Mouse (Mus musculus): Measurements from ENCODE around the gene Pip4k2a. TPM values are rescaled to one million over a fixed set of nuclear protein-coding genes. Genes with fewer than 3 reads are reported as not detected.
A peak's percentile ranks its signal among the peaks of the same experiment; 100 is the strongest.

Gene Pip4k2a
- polyA plus RNA-seq, 1 experiment from 2014 or later, result 8.6 TPM

DNA sequence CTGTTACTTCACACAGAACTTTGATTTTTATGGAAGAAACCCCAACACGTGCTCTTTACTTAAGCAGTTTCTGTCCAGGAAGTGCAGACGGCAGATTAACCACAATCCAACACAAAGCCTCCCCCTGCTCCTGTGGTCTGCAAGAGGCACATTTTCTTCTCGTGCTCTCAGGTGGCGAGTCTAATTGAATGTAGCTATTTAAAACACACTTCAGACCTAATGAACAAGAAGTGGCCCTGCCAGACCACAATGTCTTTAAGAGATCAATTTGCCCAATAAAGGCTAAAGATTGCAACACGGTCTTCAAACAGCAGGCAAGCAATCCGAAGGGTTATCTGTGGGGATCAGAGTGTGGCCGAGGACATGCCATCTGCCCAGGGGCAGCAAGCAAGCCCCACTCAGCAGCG, 59.0 kb downstream of the Pip4k2a start:
- no peak for ATAC-seq (ENCODE audit: insufficient number of reproducible peaks, low FRiP score)
- WGBS, result 23% methylated on average over 8 of the region's 8 CpGs
- H3K9me3 ChIP-seq (replicated peaks), result no peaks in the 10 kb centered on the region

GRCm38 (mm10) chr2:18938232-18938631, 59.7 kb downstream of the Pip4k2a start:
- no peak overlapping the region for H3K4me2 ChIP-seq
- no peaks in the 10 kb centered on the region for H3K36me3 ChIP-seq
- peaks cover 54% of the 10 kb centered on the region for H3K4me1 ChIP-seq (replicated peaks)
- H3K4me3 ChIP-seq, result no peak overlapping the region
- ATAC-seq (ENCODE audit: insufficient number of reproducible peaks, low FRiP score), result 0 out of 2 replicates have a peak, but pooled peaks have one; percentile 30
- H3K27me3 ChIP-seq (replicated peaks), result no peaks in the 10 kb centered on the region
- WGBS, result 48% methylated on average over 1 of the region's 1 CpGs
- H3K9ac ChIP-seq, result no peak overlapping the region
- no peak overlapping the region; the same call in 1 of the 2 replicates for H3K27ac ChIP-seq (ENCODE audit: poor library complexity, severe bottlenecking)
- no peaks in the 10 kb centered on the region for H3K9me3 ChIP-seq (replicated peaks)

More for the DNA sequence above, 59.0 kb downstream of the Pip4k2a start:
- peaks cover 61% of the 10 kb centered on the region for H3K4me1 ChIP-seq (replicated peaks)
- H3K4me3 ChIP-seq, result no peak overlapping the region
- H3K9ac ChIP-seq, result no peak overlapping the region
- H3K27ac ChIP-seq (ENCODE audit: poor library complexity, severe bottlenecking), result no peak overlapping the region
- H3K27me3 ChIP-seq (replicated peaks), result no peaks in the 10 kb centered on the region
- H3K36me3 ChIP-seq, result no peaks in the 10 kb centered on the region
- no peak overlapping the region for H3K4me2 ChIP-seq

DNA sequence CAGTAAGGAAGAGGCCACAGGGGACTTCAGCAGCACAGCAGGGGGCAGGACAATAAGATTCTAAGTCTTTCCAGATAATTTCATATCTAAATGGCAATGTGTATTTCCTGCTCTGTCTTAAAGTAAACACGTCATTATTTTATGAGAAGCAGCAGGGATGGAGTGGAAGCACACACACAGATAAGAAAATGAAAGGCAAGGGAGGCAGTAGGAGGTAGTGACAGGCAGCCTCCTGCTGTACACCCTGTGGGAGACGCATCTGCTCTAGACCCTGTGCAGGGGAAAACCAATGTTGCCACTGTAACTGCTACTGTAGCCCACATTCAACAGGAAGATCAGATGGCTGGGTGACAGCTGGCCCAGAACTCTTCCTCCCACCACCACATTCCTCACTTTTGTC, 60.3 kb downstream of the Pip4k2a start:
- ATAC-seq (ENCODE audit: insufficient number of reproducible peaks, low FRiP score), result peak; percentile 57; the same call in 1 of the 2 replicates
- WGBS, result 29% methylated on average over 2 of the region's 2 CpGs
- peaks cover 52% of the 10 kb centered on the region for H3K4me1 ChIP-seq (replicated peaks)
- H3K9me3 ChIP-seq (replicated peaks), result no peaks in the 10 kb centered on the region
- no peak overlapping the region for H3K4me3 ChIP-seq
- no peaks in the 10 kb centered on the region for H3K36me3 ChIP-seq
- H3K27me3 ChIP-seq (replicated peaks), result no peaks in the 10 kb centered on the region
- peak overlapping the region; percentile 33; the same call in 1 of the 2 replicates for H3K27ac ChIP-seq (ENCODE audit: poor library complexity, severe bottlenecking)
- H3K4me2 ChIP-seq, result no peak overlapping the region
- H3K9ac ChIP-seq, result no peak overlapping the region

DNA sequence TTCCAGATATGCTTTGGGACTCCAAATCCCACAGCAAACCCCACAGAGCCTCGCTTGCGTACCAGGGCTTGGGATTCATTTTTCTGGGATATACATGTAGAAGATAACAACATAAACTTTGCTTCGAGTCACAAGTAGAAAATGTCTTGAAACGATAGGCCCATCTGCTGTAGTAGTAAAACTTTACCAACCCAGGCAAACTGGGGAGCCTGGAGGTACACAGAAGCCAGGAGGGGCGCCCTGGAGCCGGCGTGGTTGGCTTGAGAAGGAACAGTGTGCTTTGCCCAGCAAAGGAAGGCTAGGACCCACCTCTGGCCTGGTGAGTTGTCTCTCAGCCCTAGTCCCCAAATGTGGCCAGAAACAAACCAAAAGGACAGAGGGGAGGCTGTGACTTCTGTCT, 61.5 kb downstream of the Pip4k2a start:
- no peaks in the 10 kb centered on the region for H3K27me3 ChIP-seq (replicated peaks)
- peaks cover 52% of the 10 kb centered on the region for H3K4me1 ChIP-seq (replicated peaks)
- no peaks in the 10 kb centered on the region for H3K36me3 ChIP-seq
- H3K9ac ChIP-seq, result no peak overlapping the region
- WGBS, result 80% methylated on average over 7 of the region's 7 CpGs
- ATAC-seq (ENCODE audit: insufficient number of reproducible peaks, low FRiP score), result no peak
- no peak overlapping the region for H3K4me3 ChIP-seq
- no peaks in the 10 kb centered on the region for H3K9me3 ChIP-seq (replicated peaks)
- no peak overlapping the region for H3K4me2 ChIP-seq
- peak overlapping the region; percentile 4; the same call in 1 of the 2 replicates for H3K27ac ChIP-seq (ENCODE audit: poor library complexity, severe bottlenecking)

DNA sequence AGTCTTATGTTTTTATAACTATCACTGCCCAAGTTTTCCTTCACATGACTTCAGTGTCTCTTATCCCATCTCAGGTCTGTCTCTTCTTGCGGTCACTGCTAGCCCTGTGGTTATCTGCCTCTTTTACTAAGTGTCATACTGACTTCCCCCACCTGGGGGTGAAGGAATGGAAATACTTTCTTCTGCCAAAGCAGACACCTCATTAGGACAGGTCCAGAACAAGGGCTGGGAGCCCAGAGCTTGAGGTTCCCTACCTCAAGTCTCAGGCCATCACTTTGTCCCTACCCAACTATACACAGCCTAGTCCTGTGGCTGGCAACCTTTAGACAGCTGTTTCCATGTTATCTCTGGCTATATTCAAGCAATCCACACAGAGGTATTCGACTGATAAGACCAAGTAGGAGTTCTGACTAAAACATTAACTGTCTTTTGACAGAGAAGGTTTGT, 62.3 kb downstream of the Pip4k2a start:
- Histone ChIP-seq H3K4me3 (no peak overlapping the region), H3K27me3 (replicated peaks) (no peaks in the 10 kb centered on the region), H3K4me2 (no peak overlapping the region), H3K36me3 (no peaks in the 10 kb centered on the region), H3K9ac (no peak overlapping the region), H3K27ac (ENCODE audit: poor library complexity, severe bottlenecking) (no peak overlapping the region), H3K4me1 (replicated peaks) (peaks cover 45% of the 10 kb centered on the region), H3K9me3 (replicated peaks) (no peaks in the 10 kb centered on the region)
- peak; percentile 51; the same call in 1 of the 2 replicates for ATAC-seq (ENCODE audit: insufficient number of reproducible peaks, low FRiP score)
- 35% methylated on average over 2 of the region's 2 CpGs for WGBS

DNA sequence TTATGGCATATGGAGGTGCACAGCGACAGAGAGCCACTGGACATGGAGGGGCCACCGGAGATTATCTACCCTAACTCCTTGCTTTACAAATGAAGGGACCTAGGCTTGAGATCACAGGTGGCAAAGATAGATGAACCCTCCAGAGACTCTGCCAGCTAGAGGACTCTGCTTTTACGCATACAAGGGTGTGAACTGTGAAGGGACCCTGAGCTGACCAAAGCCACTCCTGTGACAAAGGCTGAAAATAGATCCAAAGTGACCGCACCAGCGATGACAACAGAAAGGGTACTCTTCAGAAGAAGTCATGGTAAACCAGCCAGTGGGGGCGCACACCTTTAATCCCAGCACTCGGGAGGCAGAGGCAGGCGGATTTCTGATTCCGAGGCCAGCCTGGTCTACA, 63.8 kb downstream of the Pip4k2a start:
- Histone ChIP-seq H3K9me3 (replicated peaks) (no peaks in the 10 kb centered on the region), H3K27me3 (replicated peaks) (no peaks in the 10 kb centered on the region), H3K4me3 (no peak overlapping the region), H3K4me2 (no peak overlapping the region), H3K27ac (ENCODE audit: poor library complexity, severe bottlenecking) (no peak overlapping the region), H3K36me3 (no peaks in the 10 kb centered on the region), H3K4me1 (replicated peaks) (peaks cover 40% of the 10 kb centered on the region), H3K9ac (no peak overlapping the region)
- 74% methylated on average over 9 of the region's 9 CpGs for WGBS
- no peak for ATAC-seq (ENCODE audit: insufficient number of reproducible peaks, low FRiP score)

- H3K4me2 ChIP-seq, result no peak overlapping the region
Measured at GRCm38 (mm10) chr2:18933418-18933817, 64.5 kb downstream of the Pip4k2a start.

GRCm38 (mm10) chr2:18930318-18931060, 67.4 kb downstream of the Pip4k2a start:
- Histone ChIP-seq H3K4me1 (replicated peaks) (peaks cover 23% of the 10 kb centered on the region), H3K9me3 (replicated peaks) (no peaks in the 10 kb centered on the region), H3K27ac (ENCODE audit: poor library complexity, severe bottlenecking) (no peak overlapping the region), H3K9ac (no peak overlapping the region), H3K4me3 (no peak overlapping the region), H3K36me3 (no peaks in the 10 kb centered on the region), H3K4me2 (no peak overlapping the region), H3K27me3 (replicated peaks) (no peaks in the 10 kb centered on the region)
- 89% methylated on average over 13 of the region's 13 CpGs for WGBS
- ATAC-seq (ENCODE audit: insufficient number of reproducible peaks, low FRiP score), result no peak

More at GRCm38 (mm10) chr2:18933418-18933817, 64.5 kb downstream of the Pip4k2a start:
- no peak for ATAC-seq (ENCODE audit: insufficient number of reproducible peaks, low FRiP score)
- no peak overlapping the region for H3K9ac ChIP-seq
- no peaks in the 10 kb centered on the region for H3K36me3 ChIP-seq
- H3K4me1 ChIP-seq (replicated peaks), result peaks cover 42% of the 10 kb centered on the region
- H3K4me3 ChIP-seq, result no peak overlapping the region
- no peaks in the 10 kb centered on the region for H3K27me3 ChIP-seq (replicated peaks)
- H3K27ac ChIP-seq (ENCODE audit: poor library complexity, severe bottlenecking), result no peak overlapping the region
- 81% methylated on average over 7 of the region's 7 CpGs for WGBS
- no peaks in the 10 kb centered on the region for H3K9me3 ChIP-seq (replicated peaks)

- no peak for ATAC-seq (ENCODE audit: insufficient number of reproducible peaks, low FRiP score)
- WGBS, result 38% methylated on average over 7 of the region's 7 CpGs
Measured at GRCm38 (mm10) chr2:18928597-18929257, 69.2 kb downstream of the Pip4k2a start.

DNA sequence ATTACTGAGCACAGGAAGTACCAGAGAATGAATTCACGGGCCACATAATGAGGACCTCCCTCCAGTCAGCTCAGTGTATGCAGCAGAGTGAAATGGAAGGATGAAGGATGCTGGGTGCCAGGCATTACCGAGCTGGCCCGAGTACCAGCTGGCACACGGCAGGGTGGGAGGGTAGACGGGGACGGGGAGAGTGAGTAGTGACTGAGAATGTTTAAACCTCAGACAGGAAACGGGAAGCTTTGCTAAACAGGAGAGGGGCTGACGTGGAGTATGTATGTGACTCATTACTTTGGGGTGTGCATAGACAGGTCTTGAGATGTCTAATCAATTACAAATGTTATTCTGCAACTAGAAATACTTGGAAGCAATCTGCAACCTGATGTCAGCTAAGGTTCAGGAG, 69.7 kb downstream of the Pip4k2a start:
- no peak overlapping the region for H3K4me2 ChIP-seq
- no peak overlapping the region for H3K9ac ChIP-seq
- no peak for ATAC-seq (ENCODE audit: insufficient number of reproducible peaks, low FRiP score)
- peaks cover 24% of the 10 kb centered on the region for H3K4me1 ChIP-seq (replicated peaks)
- no peaks in the 10 kb centered on the region for H3K27me3 ChIP-seq (replicated peaks)
- no peaks in the 10 kb centered on the region for H3K36me3 ChIP-seq
- WGBS, result 57% methylated on average over 8 of the region's 8 CpGs
- no peaks in the 10 kb centered on the region for H3K9me3 ChIP-seq (replicated peaks)
- H3K4me3 ChIP-seq, result no peak overlapping the region
- H3K27ac ChIP-seq (ENCODE audit: poor library complexity, severe bottlenecking), result no peak overlapping the region

More at GRCm38 (mm10) chr2:18928597-18929257, 69.2 kb downstream of the Pip4k2a start:
- Histone ChIP-seq H3K9ac (no peak overlapping the region), H3K4me1 (replicated peaks) (peaks cover 24% of the 10 kb centered on the region), H3K27me3 (replicated peaks) (no peaks in the 10 kb centered on the region), H3K36me3 (no peaks in the 10 kb centered on the region), H3K27ac (ENCODE audit: poor library complexity, severe bottlenecking) (no peak overlapping the region), H3K4me2 (no peak overlapping the region), H3K4me3 (no peak overlapping the region), H3K9me3 (replicated peaks) (no peaks in the 10 kb centered on the region)

- H3K4me3 ChIP-seq, result no peak overlapping the region
- H3K27ac ChIP-seq (ENCODE audit: poor library complexity, severe bottlenecking), result no peak overlapping the region
- H3K4me2 ChIP-seq, result no peak overlapping the region
- H3K36me3 ChIP-seq, result no peaks in the 10 kb centered on the region
- H3K4me1 ChIP-seq (replicated peaks), result peaks cover 32% of the 10 kb centered on the region
- no peaks in the 10 kb centered on the region for H3K9me3 ChIP-seq (replicated peaks)
- H3K9ac ChIP-seq, result no peak overlapping the region
- ATAC-seq (ENCODE audit: insufficient number of reproducible peaks, low FRiP score), result no peak
- 62% methylated on average over 17 of the region's 17 CpGs for WGBS
- H3K27me3 ChIP-seq (replicated peaks), result no peaks in the 10 kb centered on the region
Measured at GRCm38 (mm10) chr2:18923806-18924595, 73.9 kb downstream of the Pip4k2a start.
